Comparison of ENCODE assay signal across 8 mouse cellular contexts in genomic region chr11:120695184-120695583, GRCm38 (mm10). TPM values are rescaled to one million over a fixed set of nuclear protein-coding genes. Genes with fewer than 3 reads are reported as not detected.
DNase-seq lines count a peak whose midpoint lies in the region; ATAC-seq and TF ChIP-seq lines count a peak whose summit lies in the region.

No protein-coding gene starts in this region.

- H3K36me3 ChIP-seq in lung, embryonic 14.5 days (ENCODE audit: insufficient read depth) = peaks cover 46% of the 10 kb centered on the region
- peaks cover 4% of the 10 kb centered on the region; the same call in 1 of the 2 replicates for H3K36me3 ChIP-seq in lung, postnatal 0 days (ENCODE audit: insufficient read depth, low read length)

- DNase-seq in adrenal gland, postnatal 10 days = peak; percentile 56
- no peak for DNase-seq in adrenal gland, adult 18-20 months (ENCODE audit: low spot score in 2 of 2)
- peak; percentile 79 for DNase-seq in lung, embryonic 14.5 days
- DNase-seq in lung, adult 18-20 months = no peak
- peak; percentile 49 for DNase-seq in lung, postnatal 0 days (ENCODE audit: low spot score)
- no peak for DNase-seq in right cerebral cortex, postnatal 36 days (ENCODE audit: low spot score in 2 of 2)
- no peak for DNase-seq in testis, postnatal 14 days (ENCODE audit: low spot score)

- H3K4me3 ChIP-seq in lung, embryonic 14.5 days (ENCODE audit: low read depth, low read length) = no peak overlapping the region
- no peak overlapping the region for H3K4me3 ChIP-seq in lung, postnatal 0 days (ENCODE audit: low read depth, low read length)

- no peaks in the 10 kb centered on the region; the same call in 1 of the 2 replicates for H3K4me1 ChIP-seq in lung, embryonic 14.5 days (ENCODE audit: insufficient read depth)
- 0 out of 2 replicates have a peak, but pooled peaks cover 5% of the 10 kb centered on the region for H3K4me1 ChIP-seq in lung, postnatal 0 days (ENCODE audit: insufficient read depth, low read depth, low read length)

- TF ChIP-seq EP300 in lung, postnatal 0 days (IDR thresholded peaks at IDR 0.05) = no peak

- TF ChIP-seq CTCF in lung, embryonic 14.5 days (IDR thresholded peaks at IDR 0.05; ENCODE audit: low read depth) = no peak
- TF ChIP-seq CTCF in lung, postnatal 0 days (IDR thresholded peaks at IDR 0.05) = no peak

- ATAC-seq in lung, embryonic 14.5 days (ENCODE audit: insufficient read depth) = peak; percentile 93
- ATAC-seq in lung, postnatal 0 days = peak; percentile 70
- no peak for ATAC-seq in frontal cortex, adult (ENCODE audit: low TSS enrichment)

- H3K9me3 ChIP-seq in lung, embryonic 14.5 days (ENCODE audit: low read depth, low read length) = no peaks in the 10 kb centered on the region
- no peaks in the 10 kb centered on the region for H3K9me3 ChIP-seq in lung, postnatal 0 days (ENCODE audit: low read length)

- H3K4me2 ChIP-seq in lung, embryonic 14.5 days = 0 out of 2 replicates have a peak overlapping the region, but pooled peaks have one; percentile 18
- no peak overlapping the region for H3K4me2 ChIP-seq in lung, postnatal 0 days (replicated peaks; ENCODE audit: low read depth, low read length)

- WGBS in lung, embryonic 14.5 days = 8% methylated on average over 4 of the region's 4 CpGs
- 35% methylated on average over 4 of the region's 4 CpGs for WGBS in lung, postnatal 0 days

- H3K27ac ChIP-seq in lung, embryonic 14.5 days (ENCODE audit: low read depth) = peak overlapping the region; percentile 33
- H3K27ac ChIP-seq in lung, postnatal 0 days (ENCODE audit: low read length) = no peak overlapping the region

- no peaks in the 10 kb centered on the region for H3K27me3 ChIP-seq in lung, embryonic 14.5 days (ENCODE audit: insufficient read depth, low read length)
- H3K27me3 ChIP-seq in lung, postnatal 0 days (replicated peaks; ENCODE audit: insufficient read depth, low read length) = no peaks in the 10 kb centered on the region

- H3K9ac ChIP-seq in lung, embryonic 14.5 days = no peak overlapping the region; the same call in 1 of the 2 replicates
- no peak overlapping the region for H3K9ac ChIP-seq in lung, postnatal 0 days (replicated peaks; ENCODE audit: low read depth)

RNA-seq across cellular contexts. Expression of gene Cenpx, which starts 18.4 kb away (rescaled TPM):
- 10 to 100 TPM; 47.6 to 51.3 TPM for total RNA-seq in adrenal gland, postnatal 10 days (2021)
- total RNA-seq in adrenal gland, adult 18-20 months (2021) = 10 to 100 TPM; 46.3 to 52.8 TPM
- 168 and 173 TPM in 2 replicates for polyA plus RNA-seq in lung, embryonic 14.5 days (2014; fragmentation: Nextera tagmentation; extraction: Ambion mirVana)
- 102 and 112 TPM in 2 replicates for polyA plus RNA-seq in lung, postnatal 0 days (2015; fragmentation: Nextera tagmentation; extraction: Ambion mirVana)

RNA-seq across cellular contexts. Expression of gene Lrrc45, which starts 18.5 kb away (rescaled TPM):
- total RNA-seq in adrenal gland, postnatal 10 days (2021) = 10 to 100 TPM; 20.0 to 27.4 TPM
- total RNA-seq in adrenal gland, adult 18-20 months (2021) = 10 to 100 TPM; 24.6 to 30.3 TPM
- polyA plus RNA-seq in lung, embryonic 14.5 days (2014; fragmentation: Nextera tagmentation; extraction: Ambion mirVana) = 44.1 and 46.1 TPM in 2 replicates
- polyA plus RNA-seq in lung, postnatal 0 days (2015; fragmentation: Nextera tagmentation; extraction: Ambion mirVana) = 37.3 and 41.4 TPM in 2 replicates

RNA-seq across cellular contexts. Expression of gene Aspscr1, which starts 22.4 kb away (rescaled TPM):
- total RNA-seq in adrenal gland, postnatal 10 days (2021) = 10 to 100 TPM; 67.9 to 81.5 TPM
- 10 to 100 TPM; 62.6 to 77.7 TPM for total RNA-seq in adrenal gland, adult 18-20 months (2021)
- polyA plus RNA-seq in lung, embryonic 14.5 days (2014; fragmentation: Nextera tagmentation; extraction: Ambion mirVana) = 124 and 130 TPM in 2 replicates
- 114 and 129 TPM in 2 replicates for polyA plus RNA-seq in lung, postnatal 0 days (2015; fragmentation: Nextera tagmentation; extraction: Ambion mirVana)

RNA-seq across cellular contexts. Expression of gene Rac3, which starts 26.1 kb away (rescaled TPM):
- 1 to 10 TPM; 3.8 to 9.5 TPM for total RNA-seq in adrenal gland, postnatal 10 days (2021)
- 10 to 100 TPM in 1 of 2 experiments, 1 to 10 TPM in 1; 6.6 to 15.5 TPM for total RNA-seq in adrenal gland, adult 18-20 months (2021)
- polyA plus RNA-seq in lung, embryonic 14.5 days (2014; fragmentation: Nextera tagmentation; extraction: Ambion mirVana) = 10.3 and 10.7 TPM in 2 replicates
- polyA plus RNA-seq in lung, postnatal 0 days (2015; fragmentation: Nextera tagmentation; extraction: Ambion mirVana) = 56.0 and 61.9 TPM in 2 replicates

RNA-seq across cellular contexts. Expression of gene Dcxr, which starts 31.9 kb away (rescaled TPM):
- 10 to 100 TPM; 33.0 to 37.3 TPM for total RNA-seq in adrenal gland, postnatal 10 days (2021)
- total RNA-seq in adrenal gland, adult 18-20 months (2021) = 100 to 1,000 TPM in 1 of 2 experiments, 10 to 100 TPM in 1; 27.6 to 104 TPM
- polyA plus RNA-seq in lung, embryonic 14.5 days (2014; fragmentation: Nextera tagmentation; extraction: Ambion mirVana) = 27.2 and 29.7 TPM in 2 replicates
- 344 and 430 TPM in 2 replicates for polyA plus RNA-seq in lung, postnatal 0 days (2015; fragmentation: Nextera tagmentation; extraction: Ambion mirVana)

Comparison
In these comparisons a context has a peak if more than half of its experiments do, and no peak if none do; other contexts are left out.
1. DNase-seq: peak in adrenal gland, postnatal 10 days (single experiment), lung, embryonic 14.5 days (single experiment) and lung, postnatal 0 days (single experiment); none in adrenal gland, adult 18-20 months (0 of 2), lung, adult 18-20 months (0 of 2), right cerebral cortex, postnatal 36 days (0 of 2) and testis, postnatal 14 days (single experiment).